Mouse (Mus musculus): ENCODE measurements around the gene Ly6c1.
"Not testable (repeated sequence)": the region's sequence is repeated elsewhere in the genome, so short reads cannot be mapped to it uniquely, and the experiment has no call there.

Ly6c1 gene

DNA sequence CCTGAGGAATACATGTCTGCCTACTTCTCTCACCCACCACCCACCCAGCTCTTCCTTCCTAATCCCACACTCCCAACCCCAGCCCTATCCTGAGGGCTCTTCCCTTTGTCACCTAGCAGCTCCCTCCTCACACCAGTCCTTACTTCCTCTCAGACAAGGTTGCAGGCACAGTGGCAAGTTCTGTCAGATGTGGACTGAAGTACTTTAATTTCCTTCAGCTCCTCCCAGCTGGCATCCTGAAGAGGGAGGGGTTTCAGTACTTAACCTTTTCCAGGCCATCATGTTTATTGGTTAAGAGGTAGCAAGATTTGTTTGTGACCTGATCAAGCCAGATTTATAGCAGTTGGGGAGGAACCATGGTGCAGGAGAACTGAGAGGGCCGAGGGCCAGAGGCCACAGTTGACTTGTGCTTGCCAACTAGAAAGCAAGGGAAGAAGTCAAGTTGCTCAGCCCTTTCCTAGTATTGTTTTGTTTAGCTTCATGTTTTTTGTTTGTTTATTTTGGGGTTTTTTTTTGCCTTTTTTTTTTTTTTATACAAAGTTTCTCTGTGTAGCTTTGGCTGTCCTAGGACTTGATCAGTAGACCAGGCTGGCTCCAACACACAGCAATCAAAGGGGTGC lies at the start of gene Ly6c1:
Gene Ly6c1, minus strand, starts transcription at position 189 of the 620 bp plus-strand sequence.
- not testable (repeated sequence) for DNase-seq

DNA sequence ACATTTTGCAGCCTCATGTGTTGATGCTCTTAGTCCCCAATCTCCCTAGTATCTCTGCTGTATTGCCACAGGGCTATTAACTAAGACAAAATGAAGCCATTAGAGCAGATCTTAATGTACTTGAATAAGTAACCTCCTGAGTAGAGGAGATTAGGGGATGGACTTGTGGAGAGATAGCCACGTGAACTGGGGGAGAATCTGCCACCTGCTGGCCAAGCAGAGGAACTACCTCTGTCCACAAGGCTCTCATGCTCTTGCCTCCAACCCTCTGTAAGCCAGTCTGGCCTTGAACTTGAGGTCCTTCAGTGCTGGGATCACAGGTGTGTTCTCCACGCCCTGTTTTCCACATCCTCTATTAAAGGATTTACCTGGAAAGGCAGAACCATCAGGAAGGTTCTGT lies 39.4 kb upstream of the Ly6c1 start:
- not testable (repeated sequence) for DNase-seq

DNA sequence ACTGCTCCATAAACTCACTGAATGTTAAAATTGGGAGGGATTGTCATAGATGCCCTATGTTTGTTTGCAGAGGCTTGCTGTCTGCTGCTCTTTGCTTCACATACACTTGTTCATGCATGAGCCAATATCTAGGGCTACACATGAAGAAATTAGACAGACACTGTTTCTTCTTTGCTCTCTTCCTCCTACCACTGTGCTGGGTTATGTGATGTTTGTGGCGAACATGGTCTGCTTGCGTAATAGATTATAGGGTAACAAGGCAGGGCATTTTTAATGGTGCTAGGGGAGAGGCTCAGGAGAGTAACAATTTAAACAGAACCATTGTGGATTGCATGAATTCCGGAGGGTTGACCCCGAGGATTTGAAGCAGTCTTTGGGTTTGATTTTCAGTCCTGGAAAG lies 21.3 kb upstream of the Ly6c1 start:
- no peak for DNase-seq

DNA sequence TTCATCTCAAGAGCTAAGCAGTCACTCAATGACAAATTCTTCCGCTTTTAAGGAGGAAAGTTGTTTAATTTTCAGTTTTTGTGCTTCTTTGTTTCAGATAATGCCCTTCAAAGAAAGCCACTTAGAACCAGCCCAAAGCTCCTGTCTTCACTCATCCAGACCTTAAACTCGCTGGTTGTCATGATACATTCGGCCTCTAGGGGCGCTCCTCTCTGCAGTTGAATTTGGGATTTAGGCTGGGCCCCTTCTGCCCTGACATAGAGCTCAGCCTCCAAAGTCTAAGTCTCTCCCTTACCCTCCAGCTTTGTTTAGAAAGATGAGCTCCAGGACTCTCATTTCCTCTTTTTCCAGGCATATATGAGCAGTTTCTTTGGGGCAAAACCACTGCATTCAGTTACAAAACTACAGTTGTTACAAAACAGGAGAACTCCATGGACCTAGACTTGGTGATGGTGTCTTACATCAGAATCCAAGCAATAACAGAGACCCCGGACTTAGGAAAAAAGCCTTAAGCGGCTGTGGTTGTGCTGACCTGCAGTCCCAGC lies 13.5 kb upstream of the Ly6c1 start:
- DNase-seq, result peak; percentile 79

DNA sequence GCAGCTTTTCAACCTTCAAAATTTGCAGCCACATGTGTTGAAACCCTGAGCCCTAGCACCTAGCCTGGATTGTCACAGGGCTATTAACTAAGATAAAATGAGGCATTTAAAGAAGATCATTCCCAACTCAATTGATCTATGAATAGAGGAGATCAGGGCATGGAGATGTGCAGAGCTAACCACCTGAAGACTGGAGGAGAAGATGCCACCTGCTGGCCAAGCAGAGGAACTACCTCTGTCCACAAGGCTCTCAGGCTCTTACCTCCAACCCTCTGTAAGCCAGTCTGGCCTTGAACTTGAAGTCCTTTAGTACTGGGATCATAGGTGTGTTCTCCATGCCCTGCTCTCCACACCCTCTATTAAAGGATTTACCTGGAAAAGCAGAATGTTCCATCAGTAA lies 11.9 kb upstream of the Ly6c1 start:
- DNase-seq, result peak; percentile 36

DNA sequence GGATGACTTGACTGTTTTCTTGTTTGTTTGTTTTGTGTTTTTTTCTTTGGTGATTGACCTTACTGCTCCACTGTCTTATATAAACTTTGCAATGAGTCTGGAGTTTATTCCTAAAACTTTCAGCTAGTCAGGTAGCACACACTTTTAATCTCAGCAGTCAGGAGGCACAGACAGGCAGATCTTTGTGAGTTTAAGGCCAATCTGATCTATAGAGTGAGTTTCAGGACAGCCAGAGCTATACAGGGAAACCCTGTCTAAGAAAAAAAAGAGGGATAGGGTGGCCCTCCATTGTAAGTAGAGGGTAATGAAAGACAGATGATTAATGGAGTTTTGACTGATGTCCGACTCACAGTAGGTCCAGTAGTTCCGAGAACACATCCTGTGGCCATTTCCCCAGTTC lies 7.4 kb upstream of the Ly6c1 start:
- no peak for DNase-seq

DNA sequence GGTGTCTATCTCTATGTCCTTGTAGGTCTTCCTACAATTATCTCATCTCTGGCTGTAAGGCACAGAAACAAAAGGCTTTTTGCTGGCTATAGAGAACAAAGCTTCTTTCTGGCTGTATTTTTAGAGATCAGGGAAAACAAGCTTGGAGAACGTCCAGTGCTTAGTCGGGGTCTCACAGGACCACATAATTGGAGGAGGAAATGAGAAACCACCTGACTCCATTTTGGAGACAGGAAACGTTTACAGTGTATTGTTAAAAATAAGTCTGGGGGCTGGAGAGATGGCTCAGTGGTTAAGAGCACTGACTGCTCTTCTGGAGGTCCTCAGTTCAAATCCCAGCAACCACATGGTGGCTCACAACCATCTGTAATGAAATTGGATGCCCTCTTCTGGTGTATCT lies 6.8 kb upstream of the Ly6c1 start:
- not testable (repeated sequence) for DNase-seq

DNA sequence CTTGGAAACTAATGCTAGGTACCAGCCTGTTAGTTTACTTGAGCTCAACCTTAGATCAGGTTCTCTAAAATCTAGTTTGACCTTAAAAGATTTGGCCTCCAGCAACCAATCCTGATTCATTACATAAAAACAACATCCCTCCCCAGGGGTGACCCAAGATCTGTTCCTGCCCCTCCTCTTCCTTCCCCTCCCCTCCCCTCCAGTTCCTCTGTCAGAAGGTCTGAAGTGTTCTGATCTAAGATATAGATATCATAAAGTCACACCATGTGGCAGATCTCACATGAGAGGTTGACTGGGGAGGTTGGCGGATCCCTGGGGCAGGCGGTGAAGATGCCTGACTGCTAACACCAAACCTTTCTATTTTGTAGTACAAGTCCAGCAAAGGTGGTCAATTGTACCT lies 3.8 kb upstream of the Ly6c1 start:
- DNase-seq, result peak; percentile 8

DNA sequence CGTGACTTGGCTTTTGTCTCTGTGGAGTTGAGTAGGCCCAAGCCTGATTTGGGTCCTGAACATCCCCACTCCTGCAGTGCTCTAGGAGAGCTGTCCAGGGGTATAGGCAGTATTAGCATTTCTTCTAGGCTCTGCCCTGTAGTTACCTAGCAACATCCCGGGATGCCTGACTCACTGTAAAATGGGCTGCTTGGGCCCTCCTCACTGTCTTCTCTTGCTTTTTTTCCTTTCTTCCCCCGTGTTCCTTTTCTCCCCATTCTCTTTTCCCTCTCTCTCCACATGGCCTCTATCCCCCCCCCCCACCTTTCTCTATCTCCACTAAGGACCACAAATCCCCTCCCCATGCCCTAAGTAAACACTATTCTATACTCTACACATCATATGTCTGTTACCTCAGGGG lies 2.5 kb upstream of the Ly6c1 start:
- not testable (repeated sequence) for DNase-seq

DNA sequence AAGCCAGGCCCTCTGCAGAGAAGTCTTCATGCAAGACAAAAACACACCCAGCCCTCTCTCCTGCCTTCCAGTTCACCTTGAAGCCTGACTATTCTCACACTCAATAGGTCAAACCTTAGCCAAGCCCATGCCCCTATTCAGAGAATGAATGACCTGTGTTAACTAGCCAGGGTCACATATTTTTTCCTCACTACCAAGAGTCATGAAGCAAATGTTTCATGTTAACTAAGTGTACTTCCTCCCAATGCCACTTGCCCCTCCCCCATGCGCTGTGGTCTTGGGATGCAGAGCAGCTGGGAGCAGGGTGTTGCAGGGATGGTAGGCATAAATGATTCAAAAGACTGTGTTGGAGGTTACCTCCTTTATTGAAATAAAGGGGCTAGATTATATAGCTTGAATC lies 2.0 kb upstream of the Ly6c1 start:
- not testable (repeated sequence) for DNase-seq

DNA sequence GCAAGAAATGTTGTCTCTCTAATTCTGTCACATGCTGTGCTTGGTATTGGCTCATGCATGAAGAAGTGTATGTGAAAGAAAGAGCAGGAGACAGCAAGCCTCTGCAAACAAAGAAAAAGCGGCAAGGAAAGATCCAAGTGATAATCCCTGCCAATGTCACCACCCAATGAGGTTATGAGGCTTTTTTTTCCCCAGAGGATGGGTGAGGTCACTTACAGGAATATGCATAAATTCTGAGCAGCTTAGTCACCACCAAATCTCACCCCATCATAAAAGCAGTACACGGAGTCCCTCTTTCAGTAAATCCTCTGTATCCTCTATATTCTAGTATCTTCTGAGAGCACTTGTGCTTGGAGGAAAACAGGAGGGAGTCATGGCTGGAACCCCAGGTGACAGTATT lies 1.2 kb upstream of the Ly6c1 start:
- DNase-seq, result not testable (repeated sequence)

DNA sequence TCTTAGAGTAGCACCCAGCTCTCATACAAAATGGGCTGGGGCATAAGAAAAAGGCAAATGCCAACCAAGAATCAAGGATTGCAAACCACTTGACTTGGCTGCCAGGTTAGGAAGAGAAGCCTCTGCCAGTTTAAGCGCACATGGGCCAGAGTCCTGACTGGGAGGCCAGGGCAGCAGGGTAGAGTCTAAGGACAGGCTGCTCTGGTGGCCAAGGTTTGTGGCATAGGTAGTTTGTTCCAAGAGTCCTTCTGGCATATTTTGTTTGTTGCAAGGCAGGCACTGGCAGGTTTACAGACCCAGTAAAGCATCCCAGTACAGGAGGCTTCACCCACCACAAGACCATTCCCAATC lies 685 bp downstream of the Ly6c1 start:
- not testable (repeated sequence) for DNase-seq

DNA sequence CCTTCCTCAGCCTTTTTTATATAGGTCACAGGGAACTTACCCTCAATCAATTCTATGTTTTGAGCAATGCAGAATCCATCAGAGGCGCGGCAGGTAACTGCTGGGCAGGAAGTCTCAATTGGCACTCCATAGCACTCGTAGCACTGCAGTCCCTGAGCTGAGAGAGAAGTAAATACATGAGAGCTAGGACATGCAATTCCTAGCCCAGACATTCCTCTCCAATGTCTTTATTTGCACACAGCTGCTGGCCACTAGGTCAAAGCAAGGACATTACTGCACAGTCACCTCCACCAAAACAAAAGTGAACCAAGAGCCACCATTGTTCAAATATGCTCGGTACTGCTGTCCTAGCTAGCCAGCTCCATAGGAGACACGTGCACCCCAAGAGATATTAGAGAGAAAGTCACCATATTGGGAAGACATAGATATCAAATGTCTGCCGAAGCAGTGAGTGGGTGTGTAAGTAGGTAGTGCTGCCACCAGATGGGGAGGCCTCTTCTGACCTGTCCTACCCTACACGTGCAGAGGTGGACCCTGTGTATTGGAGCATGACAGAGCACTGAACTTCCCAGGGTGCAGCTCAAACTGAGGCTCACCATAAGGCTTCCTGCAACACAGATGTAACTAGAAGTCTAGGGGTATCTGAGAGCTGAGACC lies 1.2 kb downstream of the Ly6c1 start:
- DNase-seq, result not testable (repeated sequence)

DNA sequence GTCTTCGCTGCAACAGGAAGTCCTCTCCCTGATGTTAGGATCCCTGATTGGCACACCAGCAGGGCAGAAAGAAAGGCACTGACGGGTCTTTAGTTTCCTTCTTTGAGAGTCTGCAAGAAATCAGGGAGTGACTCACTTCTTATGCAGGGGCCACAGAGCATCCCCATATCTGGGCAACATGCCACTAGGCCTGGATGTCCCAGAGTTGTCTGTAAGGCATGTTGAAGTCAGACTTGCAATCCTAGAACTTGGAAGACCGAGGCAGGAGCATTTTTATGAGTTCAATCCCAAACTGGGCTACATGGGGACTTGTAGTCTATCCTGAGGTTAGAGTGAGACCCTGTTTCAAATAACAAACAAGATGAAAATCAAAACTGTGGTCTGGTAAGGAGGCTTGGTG lies 3.1 kb downstream of the Ly6c1 start:
- DNase-seq, result not testable (repeated sequence)

DNA sequence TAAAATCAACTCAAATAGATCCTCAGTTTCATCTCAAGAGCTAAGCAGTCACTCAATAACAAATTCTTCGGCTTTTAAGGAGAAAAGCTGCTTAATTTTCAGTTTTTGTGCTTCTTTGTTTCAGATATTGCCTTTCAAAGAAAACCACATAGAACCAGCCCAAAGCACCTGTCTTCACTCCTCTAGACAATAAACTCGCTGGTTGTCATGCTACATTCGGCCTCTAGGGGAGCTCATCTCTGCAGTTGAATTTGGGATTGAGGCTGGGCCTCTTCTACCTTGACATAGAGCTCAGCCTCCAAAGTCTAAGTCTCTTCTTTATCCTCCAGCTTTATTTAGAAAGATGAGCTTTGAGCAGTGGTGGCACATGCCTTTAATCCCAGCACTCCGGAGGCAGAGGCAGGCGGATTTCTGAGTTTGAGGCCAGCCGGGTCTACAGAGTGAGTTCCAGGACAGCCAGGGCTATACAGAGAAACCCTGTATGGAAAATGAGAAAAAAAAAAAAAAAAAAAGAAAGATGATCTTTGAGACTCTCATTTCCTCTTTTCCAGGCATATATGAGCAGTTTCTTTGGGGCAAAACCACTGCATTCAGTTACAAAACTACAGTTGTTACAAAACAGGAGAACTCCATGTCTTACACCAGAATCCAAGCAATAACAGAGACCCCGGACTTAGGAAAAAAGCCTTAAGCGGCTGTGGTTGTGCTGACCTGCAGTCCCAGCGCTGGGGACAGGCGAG lies 27.4 kb downstream of the Ly6c1 start:
- DNase-seq, result not testable (repeated sequence)

DNA sequence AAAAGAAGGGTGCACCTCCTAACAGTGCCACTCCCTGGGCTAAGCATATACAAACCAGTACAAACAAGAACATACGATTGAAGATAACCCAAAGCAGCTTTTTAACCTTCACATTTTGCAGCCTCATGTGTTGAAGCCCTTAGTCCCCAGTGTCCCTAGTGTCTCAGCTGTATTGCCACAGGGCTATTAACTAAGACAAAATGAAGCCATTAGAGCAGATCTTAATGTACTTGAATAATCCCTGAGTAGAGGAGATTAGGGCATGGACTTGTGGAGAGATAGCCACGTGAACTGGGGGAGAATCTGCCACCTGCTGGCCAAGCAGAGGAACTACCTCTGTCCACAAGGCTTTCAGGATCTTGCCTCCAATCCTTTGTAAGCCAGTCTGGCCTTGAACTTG lies 29.2 kb downstream of the Ly6c1 start:
- not testable (repeated sequence) for DNase-seq
